Mouse (Mus musculus): ENCODE data around the gene Plk3. TPM values are rescaled to one million over a fixed set of nuclear protein-coding genes. Genes with fewer than 3 reads are reported as not detected.

Plk3 gene
- polyA plus RNA-seq (2017; shearing (Covaris generic)) = 10 to 100 TPM; 12.2 to 13.2 TPM

- peak; percentile 91 for ATAC-seq
Observed at GRCm38 (mm10) chr4:117133817-117134600, at the start of gene Plk3. TSS of gene Plk3 (minus strand) at chr4:117133963.

DNA sequence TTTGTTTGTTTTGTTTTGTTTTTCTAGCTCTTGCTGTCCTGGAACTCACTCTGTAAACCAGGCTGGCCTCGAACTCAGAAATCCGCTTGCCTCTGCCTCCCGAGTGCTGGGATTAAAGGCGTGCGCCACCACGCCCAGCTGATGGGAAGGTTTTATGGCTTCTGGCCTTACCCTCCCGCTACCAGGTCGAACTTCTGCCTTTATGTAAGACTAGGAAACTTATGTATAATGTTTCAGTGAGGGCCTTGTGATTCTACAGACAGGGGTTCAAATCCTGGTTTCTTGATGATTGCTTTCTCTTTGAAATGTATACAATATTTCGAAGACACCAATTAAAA, 49.0 kb upstream of the Plk3 start:
- peak; percentile 45 for ATAC-seq

DNA sequence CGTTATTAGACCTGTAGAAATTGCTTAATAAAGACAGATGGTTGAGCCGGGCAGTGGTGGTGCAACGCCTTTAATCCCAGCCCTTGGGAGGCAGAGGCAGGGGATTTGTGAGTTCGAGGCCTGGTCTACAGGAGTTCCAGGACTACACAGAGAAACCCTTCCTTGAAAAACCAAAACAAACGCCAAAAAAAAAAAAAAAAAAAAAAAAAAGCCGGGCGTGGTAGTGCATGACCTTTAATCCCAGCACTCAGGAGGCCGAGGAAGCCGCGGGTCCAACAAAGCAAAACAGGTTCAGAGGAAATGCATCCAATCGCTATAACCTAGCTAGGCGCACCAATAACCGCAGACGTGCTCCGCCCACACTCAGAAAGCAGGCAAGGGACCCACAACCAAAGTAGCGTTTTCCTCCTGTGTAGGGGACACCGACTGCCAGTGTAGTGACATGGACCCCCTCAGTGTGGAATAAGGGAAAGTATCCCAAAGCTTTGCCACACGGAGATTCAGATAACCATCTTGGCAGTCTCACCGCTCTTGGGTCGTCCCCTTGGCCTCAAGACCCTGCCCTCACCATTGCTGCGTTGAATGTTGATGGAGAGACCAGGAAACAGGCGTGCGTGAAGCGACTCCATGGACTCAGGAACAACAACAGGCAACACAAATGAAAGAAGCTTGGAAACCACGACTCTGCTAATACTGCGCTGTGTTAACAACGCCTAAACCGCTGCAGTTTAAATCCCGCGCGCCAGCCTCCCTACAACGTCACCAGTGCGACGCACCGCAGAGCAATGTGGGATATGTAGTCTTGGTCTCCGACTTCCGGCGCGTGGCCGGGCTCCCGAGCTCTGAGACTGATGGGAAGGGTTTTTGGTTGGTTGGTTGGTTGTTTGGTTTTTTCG, 48.3 kb upstream of the Plk3 start, which contains the start of gene Kif2c:
Kif2c (minus strand) TSS at position 777 of the 896 bp plus-strand sequence.
- ATAC-seq = peak; percentile 100

DNA sequence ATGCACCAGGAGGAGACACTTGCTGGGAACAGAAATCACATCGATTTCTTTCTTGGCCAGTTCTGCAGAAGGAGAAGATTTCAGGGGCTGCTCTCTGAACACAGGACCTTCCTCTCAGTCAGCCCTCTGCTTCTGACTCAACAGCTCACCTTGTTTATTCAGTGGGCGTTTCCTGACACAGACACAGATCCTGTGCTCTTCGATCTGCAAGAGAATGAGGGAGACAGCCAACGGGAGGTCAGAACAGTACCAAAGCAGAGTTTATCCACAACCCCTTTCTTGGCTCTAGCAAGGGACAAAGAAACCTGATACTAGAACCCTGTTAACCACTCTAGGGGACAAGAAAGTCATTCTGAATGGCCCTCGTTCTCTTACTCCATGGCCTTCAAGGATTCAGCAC, 36.2 kb upstream of the Plk3 start:
- no peak for ATAC-seq

DNA sequence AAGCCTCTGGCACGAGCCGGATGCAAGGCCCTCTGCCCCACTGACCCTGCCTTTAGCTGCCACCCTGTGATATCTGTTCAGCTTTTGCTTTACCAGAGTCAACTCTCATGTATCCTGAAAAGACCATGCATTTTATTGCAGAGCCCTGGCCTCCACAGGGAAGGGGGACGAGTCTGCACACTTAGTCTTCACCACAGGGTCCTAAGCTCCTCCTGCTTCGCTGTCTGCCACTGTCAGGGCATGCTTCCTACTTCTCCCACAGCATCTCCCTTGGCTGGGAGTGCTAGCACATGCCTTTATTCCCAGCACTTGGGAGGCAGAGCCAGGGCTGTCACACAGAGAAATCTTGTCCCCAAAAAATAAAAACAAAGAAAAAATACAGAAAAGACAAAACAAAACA, 27.4 kb upstream of the Plk3 start:
- no peak for ATAC-seq

GRCm38 (mm10) chr4:117159666-117160065, 25.9 kb upstream of the Plk3 start:
- no peak for ATAC-seq

GRCm38 (mm10) chr4:117156372-117156771, 22.6 kb upstream of the Plk3 start:
- ATAC-seq = no peak

GRCm38 (mm10) chr4:117155792-117156355, 22.1 kb upstream of the Plk3 start, which contains the start of gene Rps8:
TSS of gene Rps8 (minus strand) at chr4:117156243.
- peak; percentile 97 for ATAC-seq

DNA sequence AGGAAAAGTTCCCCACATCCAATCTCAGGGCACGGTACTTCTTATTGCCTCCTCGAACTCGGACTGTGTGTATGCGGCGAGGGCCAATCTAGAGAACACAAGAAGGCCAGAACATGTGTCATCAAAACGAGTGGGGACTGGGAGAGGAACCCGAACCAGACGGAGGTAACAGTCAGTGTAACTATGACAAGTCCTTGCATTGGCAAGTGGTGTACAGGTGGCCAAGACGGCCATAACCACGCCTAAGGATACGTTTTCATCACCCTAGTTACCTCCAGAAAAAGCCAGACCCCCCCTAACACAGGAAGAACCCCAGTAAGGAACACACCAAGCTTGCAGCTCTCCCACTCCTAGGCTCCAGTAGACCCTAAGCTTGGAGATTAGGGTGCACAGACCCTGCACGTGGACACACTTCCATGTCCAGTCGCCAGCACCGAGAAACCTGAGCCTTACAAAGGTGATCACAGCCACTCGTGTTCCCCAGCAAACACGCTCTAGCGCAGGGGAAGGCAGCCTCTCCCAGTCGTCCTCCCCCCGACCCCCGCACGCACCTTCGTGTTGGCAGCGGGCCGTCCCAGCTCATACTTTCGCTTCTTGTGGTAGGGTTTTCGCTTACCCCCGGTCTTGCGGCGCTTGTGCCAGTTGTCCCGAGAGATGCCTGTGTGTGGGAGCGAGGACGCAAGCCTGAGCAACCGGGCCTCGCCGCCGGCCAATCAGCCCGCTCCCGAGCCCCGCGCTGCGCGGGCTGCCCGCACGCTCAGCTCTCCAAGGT, 21.4 kb upstream of the Plk3 start:
- ATAC-seq = no peak

DNA sequence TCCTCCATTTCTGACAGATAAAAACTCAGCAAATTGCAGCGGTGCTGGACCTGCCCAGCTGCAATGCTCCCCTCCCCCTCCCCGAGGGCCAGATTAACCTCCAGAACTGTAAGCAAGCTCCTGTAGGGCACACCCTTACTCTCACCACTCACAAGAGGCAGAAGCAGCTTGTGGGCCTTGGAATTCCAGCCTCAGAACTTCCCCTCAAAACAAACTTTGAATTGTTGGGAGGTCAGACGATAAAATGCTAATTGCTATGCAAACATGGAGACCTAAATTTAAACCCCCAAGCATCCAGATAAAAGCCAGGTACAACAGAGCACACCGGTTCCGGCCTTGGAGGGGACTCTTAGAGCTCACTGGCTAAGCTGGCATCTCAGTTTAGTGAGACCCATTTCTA, 19.0 kb upstream of the Plk3 start:
- ATAC-seq = no peak

GRCm38 (mm10) chr4:117151416-117151815, 17.7 kb upstream of the Plk3 start:
- no peak for ATAC-seq

DNA sequence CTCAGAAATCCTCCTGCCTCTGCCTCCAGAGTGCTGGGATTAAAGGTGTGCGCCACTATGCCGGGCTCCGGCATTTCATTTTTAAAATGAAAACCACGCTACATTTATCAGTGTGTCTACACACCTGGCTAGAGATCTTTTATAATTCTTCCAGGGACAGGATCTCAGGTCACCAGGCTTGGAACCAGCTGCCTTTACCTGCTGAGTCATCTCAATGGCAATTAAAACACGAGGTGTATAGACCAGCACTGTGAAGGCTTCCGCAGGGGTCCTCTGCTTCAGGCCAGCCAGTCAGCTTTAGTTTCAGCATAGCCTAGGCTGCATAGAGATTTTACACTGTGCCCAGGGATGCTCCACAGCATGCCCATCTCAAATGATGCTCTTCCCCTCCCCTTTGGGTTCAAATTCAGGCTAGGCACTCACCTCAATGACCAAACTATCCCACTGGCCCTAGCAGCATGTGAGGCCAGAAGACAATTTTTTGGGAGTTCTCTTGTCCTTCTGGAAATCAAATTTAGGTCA, 16.5 kb upstream of the Plk3 start:
- ATAC-seq = no peak

DNA sequence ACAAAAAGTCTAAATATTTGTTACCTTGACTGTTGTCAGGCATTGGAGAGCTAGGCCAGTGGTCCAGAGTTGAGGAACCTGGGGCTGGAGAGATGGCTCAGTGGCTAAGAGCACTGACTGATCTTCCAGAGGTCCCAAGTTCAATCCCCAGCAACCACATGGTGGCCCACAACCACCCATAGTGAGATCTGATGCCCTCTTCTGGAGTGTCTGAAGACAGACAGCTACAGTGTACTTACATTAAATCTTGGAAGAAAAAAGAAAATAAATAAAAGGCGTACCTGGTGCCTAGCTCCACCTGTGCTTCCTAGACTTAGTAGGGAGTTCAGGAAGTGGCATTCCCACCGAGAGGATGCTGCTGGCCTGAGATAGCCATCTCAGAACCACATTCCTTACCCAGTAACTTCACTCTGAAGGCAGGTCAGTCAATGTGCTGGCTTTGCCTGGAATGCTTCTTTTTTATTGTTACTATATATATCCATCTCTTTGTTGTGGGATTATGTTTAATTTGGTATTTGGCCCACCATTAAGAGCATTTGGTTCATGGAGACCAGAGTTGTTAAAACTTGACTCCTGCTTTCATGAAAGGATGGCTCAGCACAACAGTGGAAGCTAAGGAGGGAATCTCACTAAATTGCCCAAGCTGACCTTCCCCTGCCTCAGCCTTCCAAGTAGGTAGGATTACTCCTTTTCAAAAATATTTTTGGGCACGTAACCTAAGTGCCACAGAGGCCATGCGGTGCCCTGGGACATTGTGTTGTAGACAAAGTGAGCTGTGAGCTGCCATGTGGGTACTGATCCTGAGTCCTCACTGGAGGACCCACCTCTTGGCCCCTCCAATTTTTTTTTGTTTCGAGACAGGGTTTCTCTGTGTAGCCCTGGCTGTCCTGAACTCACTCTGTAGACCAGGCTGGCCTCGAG, 15.8 kb upstream of the Plk3 start:
- ATAC-seq = no peak

- ATAC-seq = no peak
Observed at GRCm38 (mm10) chr4:117148815-117149214, 15.1 kb upstream of the Plk3 start.

DNA sequence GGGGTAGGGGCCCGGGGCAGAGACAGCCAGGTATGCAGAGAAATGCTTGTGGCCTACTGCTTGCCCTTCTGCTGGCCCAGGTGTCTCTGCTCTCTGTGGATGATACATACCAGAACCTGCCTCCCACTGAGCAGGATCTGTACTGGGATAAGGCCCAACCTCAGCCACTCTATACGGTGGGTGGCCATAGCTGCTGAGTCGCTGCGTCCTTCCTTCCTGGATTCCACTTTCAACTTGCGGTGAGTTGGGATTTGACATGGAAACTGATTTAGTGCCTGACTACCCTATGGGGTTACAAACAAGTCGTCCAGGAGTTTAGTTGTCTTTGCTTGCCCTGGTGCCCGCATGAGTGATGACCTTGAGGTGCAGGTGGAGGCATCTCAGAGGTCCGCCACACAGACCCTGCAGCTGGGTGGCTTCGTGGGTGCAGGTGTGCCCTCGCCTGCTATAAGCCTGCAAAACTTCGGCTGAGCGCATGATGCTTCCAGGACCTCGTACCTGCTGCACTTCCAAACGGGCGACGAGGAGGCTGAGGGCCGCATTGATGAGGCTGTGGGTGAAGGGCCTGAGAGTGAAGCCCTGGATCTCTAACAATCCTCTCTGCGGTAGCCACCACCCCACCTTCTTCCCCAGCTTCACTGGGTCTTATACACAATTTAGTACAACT, 14.4 kb upstream of the Plk3 start:
- ATAC-seq = no peak

GRCm38 (mm10) chr4:117146176-117146575, 12.4 kb upstream of the Plk3 start:
- ATAC-seq = peak; percentile 80

- ATAC-seq = no peak
Observed at GRCm38 (mm10) chr4:117145248-117145647, 11.5 kb upstream of the Plk3 start.

DNA sequence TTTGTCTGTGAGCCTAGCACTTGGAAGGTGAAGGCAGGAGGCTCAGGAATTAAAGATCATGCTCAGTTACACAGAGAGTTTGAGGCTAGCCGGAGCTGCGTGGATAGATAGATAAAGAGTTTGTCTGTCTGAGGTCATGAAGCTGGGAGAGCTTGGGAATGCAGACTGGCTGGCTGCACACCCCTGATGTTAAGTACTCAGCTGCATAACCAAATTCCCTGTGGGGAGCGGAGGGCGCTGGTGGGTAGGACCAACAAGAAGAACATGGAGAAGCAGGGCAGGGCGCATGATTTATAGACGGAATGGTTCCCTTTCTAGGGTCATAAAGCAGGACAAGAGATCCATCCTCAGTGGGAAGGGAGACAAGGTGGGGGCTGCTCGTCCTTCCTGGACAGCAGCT, 9.3 kb upstream of the Plk3 start:
- ATAC-seq = no peak

- no peak for ATAC-seq
Observed at GRCm38 (mm10) chr4:117140613-117141012, 6.8 kb upstream of the Plk3 start.

DNA sequence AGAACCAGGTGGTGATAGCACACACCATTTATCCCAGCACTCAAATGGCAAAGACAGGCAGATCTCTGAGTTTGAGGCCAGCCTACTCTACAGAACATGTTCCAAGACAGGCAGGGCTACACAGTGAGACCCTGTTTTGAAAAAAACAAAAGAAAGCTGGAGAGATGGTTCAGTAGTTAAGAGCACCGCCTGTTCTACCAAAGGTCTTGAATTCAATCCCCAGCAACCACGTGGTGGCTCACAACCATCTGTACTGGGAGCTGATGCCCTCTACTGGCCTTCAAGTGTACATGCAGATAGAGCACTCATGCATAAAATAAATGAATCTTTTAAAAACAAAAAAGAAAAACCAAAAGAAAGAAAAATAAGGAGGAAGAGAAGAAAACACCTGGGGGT, 5.5 kb upstream of the Plk3 start:
- ATAC-seq = peak; percentile 87
